Mouse (Mus musculus) neural tube, embryonic 13.5 days (tissue): ENCODE measurements around the gene Lhx1. TPM values are rescaled to one million over a fixed set of nuclear protein-coding genes. Genes with fewer than 3 reads are reported as not detected.

ENCODE experiments used
- ATAC-seq: fragments of 200-750 bp; cut with Nextera tagmentation; 2 replicates; pipeline ENCODE4 v1.8.0; 2017; ENCODE audit warnings: low read depth, mild to moderate bottlenecking, moderate TSS enrichment, moderate library complexity
- H3K27ac ChIP-seq: fragments of 300-500 bp; sonication (generic); replicated peaks from 2 replicates; pipeline ENCODE4 v1.5.1; 2015; ENCODE audit warnings: moderate library complexity, mild to moderate bottlenecking, inconsistent platforms
- H3K27me3 ChIP-seq: fragments of 300-500 bp; sonication (generic); 2 replicates; pipeline ENCODE4 v1.6.1; 2015; ENCODE audit warnings: mild to moderate bottlenecking, inconsistent platforms
- H3K36me3 ChIP-seq: fragments of 300-500 bp; sonication (generic); 2 replicates; pipeline ENCODE4 v1.6.1; 2015; ENCODE audit warnings: mild to moderate bottlenecking, inconsistent platforms
- H3K4me1 ChIP-seq: fragments of 300-500 bp; sonication (generic); replicated peaks from 2 replicates; pipeline ENCODE4 v1.6.1; 2015; ENCODE audit warnings: inconsistent platforms
- H3K4me2 ChIP-seq: fragments of 300-500 bp; sonication (generic); 2 replicates; pipeline ENCODE4 v1.6.1; 2015; ENCODE audit warnings: inconsistent platforms, mild to moderate bottlenecking, moderate library complexity
- H3K4me3 ChIP-seq: fragments of 300-500 bp; sonication (generic); 2 replicates; pipeline ENCODE4 v1.5.1; 2015; ENCODE audit warnings: mild to moderate bottlenecking, inconsistent platforms
- H3K9ac ChIP-seq: fragments of 300-500 bp; sonication (generic); 2 replicates; pipeline ENCODE4 v1.6.1; 2015; ENCODE audit warnings: moderate library complexity, mild to moderate bottlenecking, inconsistent platforms
- H3K9me3 ChIP-seq: fragments of 300-500 bp; sonication (generic); 2 replicates; pipeline ENCODE4 v1.6.1; 2016; ENCODE audit warnings: inconsistent platforms
- WGBS: fragments of 180-500 bp; shearing (Covaris S2); methylation state at CpG from one replicate; pipeline ENCODE4 v1.1.7; 2015; 5-methylcytosine and 5-hydroxymethylcytosine counted together
- polyA plus RNA-seq: library from polyadenylated mRNA; unstranded; fragments of >200 nt; fragmentation: Nextera tagmentation; extraction: Ambion mirVana; gene quantifications from 2 replicates; pipeline ENCODE4 v1.2.1, GENCODE M21; 2015

The Lhx1 gene
- polyA plus RNA-seq, 1 experiment from 2014 or later: 50.0 TPM

DNA sequence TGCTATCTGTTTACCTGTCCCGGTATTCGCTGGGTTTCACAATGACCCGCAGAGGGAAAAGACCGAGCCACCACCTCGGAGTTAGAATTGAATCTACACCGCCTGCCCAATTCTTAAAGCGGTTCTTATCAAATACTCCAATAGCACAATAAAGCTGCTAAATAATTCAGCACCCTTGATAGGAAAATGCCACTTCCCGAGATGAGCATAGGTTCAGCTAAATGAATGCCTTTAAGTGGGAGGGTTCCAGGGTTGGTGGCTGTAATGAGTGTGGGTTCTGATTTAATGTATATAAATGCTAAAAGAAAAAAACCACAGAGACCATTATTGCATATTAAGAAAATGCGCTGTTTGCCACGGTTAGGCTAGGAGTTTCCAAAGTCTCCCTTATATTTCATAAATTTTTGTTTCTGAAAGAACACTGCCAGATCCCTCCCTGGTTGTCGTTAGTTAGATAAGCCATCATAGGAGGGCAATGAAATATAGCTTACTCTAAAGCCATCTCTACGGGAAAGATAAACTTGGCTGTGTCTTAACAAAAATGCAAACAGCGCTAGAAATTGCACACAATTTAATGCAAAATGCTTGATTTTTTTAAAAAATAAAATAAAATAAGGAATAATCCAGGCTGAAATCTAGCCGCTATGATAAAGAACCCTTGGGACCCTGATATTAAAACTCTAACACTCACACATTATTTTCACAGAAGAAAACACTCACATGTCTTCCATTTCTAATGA is 8.7 kb downstream of the Lhx1 start:
- Histone ChIP-seq H3K9ac (peak overlapping the region; percentile 76), H3K4me2 (peak overlapping the region; percentile 92), H3K4me1 (peaks cover 34% of the 10 kb centered on the region), H3K27me3 (peaks cover 70% of the 10 kb centered on the region), H3K9me3 (no peaks in the 10 kb centered on the region), H3K36me3 (peaks cover 4% of the 10 kb centered on the region; the same call in 1 of the 2 replicates), H3K4me3 (peak overlapping the region; percentile 29), H3K27ac (peak overlapping the region; percentile 94)
- ATAC-seq: no peak
- 5% methylated on average over 14 of the region's 14 CpGs for WGBS

DNA sequence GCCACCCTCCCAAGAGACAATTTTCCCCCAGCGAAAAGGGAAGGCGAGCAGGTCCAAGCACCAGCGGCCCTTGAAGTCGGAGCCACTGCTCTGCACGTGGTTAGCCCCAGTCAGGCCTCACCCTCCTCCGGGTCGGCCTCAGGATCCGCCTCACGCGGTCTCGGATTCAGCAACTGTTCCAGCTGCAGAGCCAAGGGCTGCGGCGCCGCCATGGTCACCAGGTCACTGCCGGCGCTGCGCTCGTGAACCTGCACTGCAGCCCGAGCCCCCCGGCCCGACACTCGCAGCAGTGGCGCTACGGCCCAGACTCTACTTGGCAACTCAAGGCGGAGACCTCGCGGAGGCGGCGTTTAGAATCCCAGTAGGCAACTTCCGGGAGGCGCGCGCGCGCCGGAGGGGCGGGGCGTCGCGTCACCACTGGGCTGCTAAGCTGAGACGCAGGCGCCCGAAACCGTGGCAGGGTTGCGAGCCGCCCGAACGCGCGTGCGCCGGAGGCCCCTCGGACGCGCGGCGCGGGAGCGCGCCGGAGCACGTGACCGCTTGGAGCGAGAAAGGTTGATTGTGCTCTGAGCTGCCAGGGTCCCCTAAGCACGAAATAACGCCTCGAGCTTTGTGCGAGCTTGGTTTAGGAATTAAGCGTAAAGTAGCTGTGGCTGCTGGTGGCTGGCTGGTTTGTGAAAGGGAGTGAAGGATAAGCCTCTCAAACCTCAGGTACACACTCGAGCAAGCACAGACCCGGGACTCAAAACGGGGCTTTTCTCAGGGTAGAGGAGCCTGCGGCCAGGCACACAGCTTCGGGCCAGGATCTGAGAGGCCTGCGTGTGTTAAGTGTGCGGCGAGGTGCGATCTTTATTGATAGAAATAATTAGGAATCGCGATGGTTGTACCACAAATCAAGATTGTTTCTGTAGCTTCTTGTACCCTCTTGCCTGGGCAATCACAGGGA is 11.9 kb downstream of the Lhx1 start, which contains the start of gene Aatf:
Gene Aatf, minus strand, starts transcription at position 352 of the 946 bp plus-strand sequence.
- peaks cover 20% of the 10 kb centered on the region for H3K36me3 ChIP-seq
- H3K4me2 ChIP-seq: peak within 1 kb of the TSS; percentile 92
- H3K9me3 ChIP-seq: no peaks in the 10 kb centered on the region
- H3K4me3 ChIP-seq: peak within 1 kb of the TSS; percentile 69
- WGBS: under 1% methylated on average over 80 of the region's 80 CpGs
- peak within 1 kb of the TSS; percentile 84 for H3K9ac ChIP-seq
- peaks cover 38% of the 10 kb centered on the region for H3K27me3 ChIP-seq
- H3K4me1 ChIP-seq: peaks cover 29% of the 10 kb centered on the region
- H3K27ac ChIP-seq: peak within 1 kb of the TSS; percentile 94
- ATAC-seq: peak; percentile 98

DNA sequence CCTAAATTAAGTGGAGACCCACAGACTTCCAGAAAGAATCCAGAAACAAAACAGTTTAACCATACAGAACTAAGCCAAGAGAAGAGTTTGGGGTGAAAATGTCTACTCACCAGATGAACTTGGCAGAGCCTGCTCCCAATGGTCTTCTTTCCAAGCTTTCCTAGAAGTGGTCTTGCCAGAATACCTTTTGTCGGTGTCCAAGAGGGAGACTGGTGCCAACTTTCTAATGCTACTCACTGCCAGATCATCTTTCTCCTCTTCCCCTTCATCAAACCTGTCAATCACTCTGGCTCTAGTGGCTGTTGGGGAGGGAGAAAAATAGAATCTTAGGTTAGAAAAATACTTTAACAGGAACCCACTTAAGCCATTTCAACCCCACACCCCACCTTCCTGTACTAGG is 13.3 kb downstream of the Lhx1 start:
- ATAC-seq: no peak
- H3K27me3 ChIP-seq: peaks cover 28% of the 10 kb centered on the region
- H3K4me1 ChIP-seq: peaks cover 29% of the 10 kb centered on the region
- peak overlapping the region; percentile 92 for H3K4me2 ChIP-seq
- no peaks in the 10 kb centered on the region for H3K9me3 ChIP-seq
- no peak overlapping the region for H3K4me3 ChIP-seq
- H3K36me3 ChIP-seq: peaks cover 32% of the 10 kb centered on the region
- peak overlapping the region; percentile 84 for H3K9ac ChIP-seq
- no peak overlapping the region for H3K27ac ChIP-seq
- 85% methylated on average over 1 of the region's 1 CpGs for WGBS

DNA sequence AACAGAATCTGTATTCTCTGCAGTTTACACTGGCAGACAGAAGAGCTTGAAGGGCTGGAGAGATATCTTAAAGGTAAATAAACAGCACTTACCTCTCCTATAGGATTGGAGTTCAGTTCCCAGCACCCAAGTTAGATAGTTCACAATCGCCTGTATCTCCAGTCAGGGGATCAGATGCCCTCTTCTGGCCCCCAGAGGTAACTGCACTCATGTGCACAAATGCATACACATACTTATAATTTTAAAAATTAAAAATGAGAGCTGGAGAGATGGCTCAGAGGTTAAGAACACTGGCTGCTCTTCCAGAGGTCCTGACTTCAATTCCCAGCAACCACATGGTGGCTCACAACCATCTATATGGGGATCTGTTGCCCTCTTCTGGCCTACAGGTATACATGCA is 21.0 kb downstream of the Lhx1 start:
- Histone ChIP-seq H3K4me1 (no peaks in the 10 kb centered on the region), H3K4me3 (no peak overlapping the region), H3K27me3 (no peaks in the 10 kb centered on the region), H3K27ac (no peak overlapping the region), H3K36me3 (peaks cover 55% of the 10 kb centered on the region), H3K4me2 (no peak overlapping the region), H3K9me3 (no peaks in the 10 kb centered on the region; the same call in 1 of the 2 replicates), H3K9ac (no peak overlapping the region)
- WGBS: 97% methylated on average over 1 of the region's 1 CpGs
- no peak for ATAC-seq

DNA sequence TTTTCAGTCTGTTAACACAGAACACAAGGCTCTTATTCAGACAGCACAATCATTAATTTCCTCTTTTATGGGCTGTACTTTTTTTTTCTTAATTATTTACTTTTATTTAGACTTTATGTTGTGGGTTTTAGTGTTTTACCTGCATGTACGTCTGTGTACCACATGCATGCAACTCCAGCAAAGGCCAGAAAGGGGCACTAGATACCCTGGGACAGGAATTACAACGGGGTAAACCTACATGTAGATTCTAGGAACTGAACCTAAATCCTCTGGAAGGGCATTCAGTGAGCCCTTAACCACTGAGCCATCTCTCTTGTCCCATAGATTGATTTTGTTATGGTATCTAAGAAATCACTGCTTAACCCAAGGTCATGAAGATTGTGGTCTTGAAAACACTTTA is 27.4 kb downstream of the Lhx1 start:
- peaks cover 13% of the 10 kb centered on the region for H3K4me1 ChIP-seq
- WGBS: 68% methylated on average over 2 of the region's 2 CpGs

DNA sequence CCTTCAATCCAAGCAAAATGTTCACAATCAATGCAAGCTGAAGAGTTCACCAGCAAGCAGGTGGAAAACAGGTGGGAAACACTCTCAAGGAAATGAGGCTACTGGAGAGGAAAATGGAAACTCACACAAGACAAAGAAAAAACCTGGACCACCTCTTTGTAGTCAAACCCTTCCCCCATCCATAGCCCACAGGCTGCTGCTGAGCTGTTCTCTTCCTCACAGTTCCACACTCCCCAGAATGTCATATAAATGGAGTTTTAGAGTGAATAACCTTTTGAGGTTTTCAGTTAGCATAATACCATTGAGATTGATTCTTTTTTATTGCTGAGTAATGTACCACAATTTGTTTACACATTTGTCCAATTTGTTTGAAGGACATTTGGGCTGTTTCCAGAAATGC is 28.4 kb downstream of the Lhx1 start:
- Histone ChIP-seq H3K27me3 (no peaks in the 10 kb centered on the region), H3K4me1 (peaks cover 13% of the 10 kb centered on the region), H3K36me3 (peaks cover 27% of the 10 kb centered on the region), H3K9ac (no peak overlapping the region), H3K9me3 (no peaks in the 10 kb centered on the region), H3K27ac (peak overlapping the region; percentile 49; the same call in 1 of the 2 replicates), H3K4me2 (no peak overlapping the region), H3K4me3 (no peak overlapping the region)
- ATAC-seq: no peak

More for the DNA sequence above, 27.4 kb downstream of the Lhx1 start:
- Histone ChIP-seq H3K9ac (no peak overlapping the region), H3K9me3 (no peaks in the 10 kb centered on the region), H3K36me3 (peaks cover 30% of the 10 kb centered on the region), H3K27ac (no peak overlapping the region), H3K4me2 (no peak overlapping the region), H3K4me3 (no peak overlapping the region), H3K27me3 (no peaks in the 10 kb centered on the region)
- ATAC-seq: no peak

DNA sequence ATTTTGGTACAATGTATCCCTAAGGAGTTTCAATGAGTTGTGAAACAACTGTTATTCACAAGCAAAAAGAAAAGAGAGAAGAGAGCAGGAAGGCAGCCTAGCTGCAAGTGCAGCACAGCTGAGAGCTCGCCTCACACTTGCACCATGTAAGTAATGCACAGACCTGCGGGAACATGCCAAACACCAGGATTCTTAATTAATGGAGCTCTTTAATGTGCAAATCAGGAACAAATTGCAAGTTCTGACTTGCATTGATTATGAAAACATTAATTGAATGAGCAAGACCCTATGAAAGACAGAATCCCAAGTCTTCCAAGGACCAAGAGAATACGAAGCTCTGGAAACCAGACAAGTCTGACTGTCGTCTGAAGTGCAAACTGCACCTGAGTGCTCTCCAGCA is 29.6 kb downstream of the Lhx1 start:
- H3K9me3 ChIP-seq: no peaks in the 10 kb centered on the region
- H3K9ac ChIP-seq: no peak overlapping the region
- H3K27ac ChIP-seq: peak overlapping the region; percentile 33; the same call in 1 of the 2 replicates
- H3K4me2 ChIP-seq: no peak overlapping the region
- WGBS: 40% methylated on average over 4 of the region's 4 CpGs
- no peak for ATAC-seq
- no peak overlapping the region for H3K4me3 ChIP-seq
- peaks cover 33% of the 10 kb centered on the region for H3K36me3 ChIP-seq
- peaks cover 13% of the 10 kb centered on the region for H3K4me1 ChIP-seq
- no peaks in the 10 kb centered on the region for H3K27me3 ChIP-seq

DNA sequence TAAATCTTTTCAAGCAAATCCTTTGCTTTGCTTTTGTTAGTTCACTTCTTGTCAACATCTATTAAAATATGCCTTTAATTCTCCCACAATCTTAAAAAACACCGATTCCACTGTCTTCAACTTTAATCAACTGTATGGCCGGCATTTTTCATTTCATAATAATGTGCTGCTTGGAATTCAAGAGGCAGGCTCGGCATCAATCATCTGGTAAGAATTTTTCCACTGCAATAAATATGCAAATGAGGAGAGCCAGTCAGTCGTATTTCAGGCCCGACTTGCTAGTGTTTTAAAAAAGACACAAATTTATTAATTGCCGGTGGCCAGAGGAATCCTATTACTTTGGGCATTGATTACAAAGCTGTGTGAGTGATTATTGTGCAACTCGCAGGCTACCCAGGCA is 43.7 kb downstream of the Lhx1 start:
- Histone ChIP-seq H3K4me1 (peaks cover 18% of the 10 kb centered on the region), H3K27ac (peak overlapping the region; percentile 52), H3K9me3 (no peaks in the 10 kb centered on the region), H3K36me3 (no peaks in the 10 kb centered on the region), H3K27me3 (no peaks in the 10 kb centered on the region), H3K4me3 (no peak overlapping the region), H3K9ac (no peak overlapping the region), H3K4me2 (no peak overlapping the region)
- no peak for ATAC-seq
- WGBS: 28% methylated on average over 7 of the region's 7 CpGs

DNA sequence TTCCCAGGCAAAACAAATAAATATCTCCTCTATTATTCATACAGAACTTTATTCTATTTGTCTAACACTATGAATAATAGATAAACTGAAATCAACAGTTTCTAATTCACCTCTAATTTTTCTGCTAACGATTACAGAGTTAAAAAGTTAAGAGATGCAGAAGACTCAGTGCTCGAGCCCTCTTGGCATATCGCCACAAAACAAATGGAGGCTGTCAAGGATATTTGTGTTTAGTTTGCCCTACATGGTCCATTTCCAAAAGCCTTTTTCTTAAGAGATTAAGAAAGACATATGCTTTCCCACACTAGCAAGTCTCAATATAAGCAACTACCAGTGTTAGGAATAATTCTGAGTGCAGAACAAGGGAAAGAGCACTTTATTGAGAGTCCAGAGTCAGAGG is 44.9 kb downstream of the Lhx1 start:
- H3K4me3 ChIP-seq: no peak overlapping the region
- H3K27ac ChIP-seq: no peak overlapping the region
- H3K27me3 ChIP-seq: no peaks in the 10 kb centered on the region
- peaks cover 18% of the 10 kb centered on the region for H3K4me1 ChIP-seq
- no peaks in the 10 kb centered on the region for H3K36me3 ChIP-seq
- no peak for ATAC-seq
- no peak overlapping the region for H3K4me2 ChIP-seq
- no peak overlapping the region for H3K9ac ChIP-seq
- no peaks in the 10 kb centered on the region for H3K9me3 ChIP-seq
- 53% methylated on average over 3 of the region's 3 CpGs for WGBS

DNA sequence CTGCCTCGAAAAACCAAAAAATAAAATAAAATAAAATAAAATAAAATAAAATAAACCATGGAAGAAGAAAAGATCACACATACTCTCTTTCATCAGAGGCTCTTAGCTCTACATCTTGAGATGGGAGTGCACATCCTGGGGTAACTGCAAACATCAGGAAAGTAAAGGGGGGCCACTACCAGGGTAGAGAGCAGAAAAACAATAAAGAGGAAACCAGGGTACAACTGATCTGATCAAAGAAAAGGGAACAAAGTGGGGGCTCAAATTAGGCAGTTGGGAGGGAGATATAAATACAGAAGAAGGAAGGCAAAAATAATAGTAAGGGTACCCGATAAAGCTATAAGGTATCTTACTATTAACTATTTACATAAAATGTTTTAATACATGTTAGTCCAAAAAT is 48.7 kb downstream of the Lhx1 start:
- WGBS: 92% methylated on average over 2 of the region's 2 CpGs
- no peak for ATAC-seq
- no peak overlapping the region for H3K4me2 ChIP-seq
- 0 out of 2 replicates have a peak, but pooled peaks cover 5% of the 10 kb centered on the region for H3K36me3 ChIP-seq
- H3K27me3 ChIP-seq: no peaks in the 10 kb centered on the region
- no peak overlapping the region for H3K9ac ChIP-seq
- no peaks in the 10 kb centered on the region for H3K9me3 ChIP-seq
- H3K4me3 ChIP-seq: no peak overlapping the region
- peaks cover 10% of the 10 kb centered on the region for H3K4me1 ChIP-seq
- no peak overlapping the region for H3K27ac ChIP-seq

DNA sequence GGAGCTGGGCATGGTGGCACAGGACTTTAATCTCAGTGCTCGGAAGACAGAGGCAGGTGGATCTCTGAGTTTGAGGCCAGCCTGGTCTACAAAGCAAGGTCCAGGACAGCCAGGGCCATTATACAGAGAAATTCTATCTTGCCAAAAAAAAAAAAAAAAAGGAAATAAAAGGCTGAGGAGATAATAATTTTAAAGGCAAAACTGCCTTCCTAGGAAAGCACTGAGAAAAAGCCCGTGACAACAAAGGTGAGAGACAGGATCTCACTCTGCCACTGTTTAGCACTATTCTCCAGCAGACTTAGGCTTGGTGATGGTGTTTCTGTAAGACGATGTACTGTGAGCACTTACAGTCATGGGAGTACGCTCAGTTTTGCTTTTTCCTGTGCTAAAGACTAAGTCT is 49.3 kb downstream of the Lhx1 start:
- H3K4me1 ChIP-seq: peaks cover 6% of the 10 kb centered on the region
- H3K9ac ChIP-seq: no peak overlapping the region
- H3K4me3 ChIP-seq: no peak overlapping the region
- 92% methylated on average over 4 of the region's 4 CpGs for WGBS
- ATAC-seq: no peak
- 0 out of 2 replicates have a peak, but pooled peaks cover 9% of the 10 kb centered on the region for H3K36me3 ChIP-seq
- no peak overlapping the region for H3K27ac ChIP-seq
- H3K9me3 ChIP-seq: no peaks in the 10 kb centered on the region
- no peak overlapping the region for H3K4me2 ChIP-seq
- H3K27me3 ChIP-seq: no peaks in the 10 kb centered on the region

DNA sequence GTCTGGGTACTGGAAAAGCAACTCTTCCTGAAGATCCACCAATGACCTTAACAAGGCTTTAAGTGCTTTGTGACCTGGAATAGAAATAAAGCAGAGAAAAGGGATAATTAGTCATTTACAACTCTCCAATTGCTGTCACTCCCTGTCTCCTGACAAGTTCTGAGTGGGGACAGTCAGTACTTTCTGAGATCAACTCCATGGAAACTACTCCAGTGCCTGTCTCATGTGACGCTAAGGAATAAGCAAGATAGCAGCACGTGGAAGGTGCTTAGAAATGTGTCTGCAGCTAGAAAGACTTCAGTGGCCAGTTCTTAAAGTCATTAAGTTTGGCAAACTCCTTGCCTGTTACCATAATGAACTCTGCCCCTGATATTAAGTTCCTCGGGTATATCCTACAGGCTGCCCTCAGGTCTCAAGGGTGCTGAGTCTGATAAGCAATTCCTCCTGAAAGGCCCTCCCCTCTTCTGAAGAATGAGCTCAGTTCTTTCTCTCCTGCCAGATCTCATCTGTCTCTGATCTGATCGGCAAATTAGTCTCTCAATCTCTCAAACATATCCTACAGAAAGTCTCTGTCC is 52.2 kb downstream of the Lhx1 start:
- Histone ChIP-seq H3K9ac (no peak overlapping the region), H3K4me1 (no peaks in the 10 kb centered on the region; the same call in 1 of the 2 replicates), H3K27ac (no peak overlapping the region), H3K4me2 (no peak overlapping the region), H3K36me3 (peaks cover 20% of the 10 kb centered on the region), H3K4me3 (no peak overlapping the region), H3K9me3 (no peaks in the 10 kb centered on the region), H3K27me3 (no peaks in the 10 kb centered on the region)
- WGBS: 83% methylated on average over 4 of the region's 4 CpGs
- no peak for ATAC-seq
